Mouse (Mus musculus): ENCODE results near the gene Abhd15. TPM values are rescaled to one million over a fixed set of nuclear protein-coding genes. Genes with fewer than 3 reads are reported as not detected.

Gene Abhd15
- polyA plus RNA-seq, 1 experiment from 2014 or later: 1.5 TPM

DNA sequence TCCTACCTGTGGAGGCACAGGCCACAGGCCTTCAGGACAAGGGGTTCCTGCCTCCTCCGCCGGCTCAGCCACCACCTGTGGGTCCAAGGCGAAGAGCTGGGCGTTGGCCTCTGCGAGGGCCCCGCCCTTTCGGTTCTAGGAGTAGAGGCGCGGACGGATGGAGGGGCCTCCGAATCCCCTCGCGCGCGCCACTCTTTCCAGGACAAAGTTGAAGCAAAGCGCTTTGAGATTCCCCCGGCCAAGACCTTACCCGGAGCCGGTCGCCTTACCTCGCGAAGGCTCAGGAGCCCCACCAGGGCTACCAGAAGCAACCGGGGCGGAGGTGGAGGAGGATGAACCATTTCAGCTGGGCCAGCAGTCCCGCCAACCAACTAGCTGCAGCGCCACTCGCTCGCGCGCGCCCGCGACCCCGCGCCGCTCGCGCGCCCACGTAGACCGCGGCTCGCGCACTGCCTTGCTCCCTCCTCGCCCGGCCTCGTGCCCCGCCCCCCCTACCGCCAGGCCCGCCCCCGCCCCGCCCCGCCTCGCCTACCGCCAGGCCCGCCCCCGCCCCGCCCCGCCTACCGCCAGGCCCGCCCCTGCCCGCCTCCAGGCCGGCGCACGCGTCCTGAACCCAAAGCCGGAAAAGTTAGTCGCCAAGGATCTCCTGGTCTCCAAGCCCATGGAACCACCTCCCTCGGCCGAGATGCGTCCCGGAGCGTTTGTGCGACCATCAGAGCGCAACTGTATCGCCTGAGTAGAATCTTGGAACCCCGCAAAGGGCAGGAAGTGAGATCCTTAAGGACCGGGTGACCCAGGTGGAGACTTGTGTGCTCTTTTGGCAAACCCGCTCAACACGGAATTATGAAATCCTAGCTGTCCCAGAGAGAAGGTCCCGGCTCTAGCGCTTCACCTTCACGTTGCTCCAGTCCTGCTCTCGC is 1.8 kb upstream of the Abhd15 start:
- Histone ChIP-seq H3K27ac (ENCODE audit: low read depth, low read length) (peak overlapping the region; percentile 75), H3K4me3 (ENCODE audit: low read depth, low read length) (peak overlapping the region; percentile 73), H3K9me3 (replicated peaks; ENCODE audit: control insufficient read depth, low read length) (no peaks in the 10 kb centered on the region), H3K27me3 (ENCODE audit: control insufficient read depth, insufficient read depth, low read length) (peaks cover 21% of the 10 kb centered on the region), H3K9ac (ENCODE audit: low read depth, low read length) (peak overlapping the region; percentile 85), H3K4me2 (peak overlapping the region; percentile 98), H3K36me3 (ENCODE audit: control insufficient read depth, insufficient read depth, low read length) (0 out of 2 replicates have a peak, but pooled peaks cover 2% of the 10 kb centered on the region), H3K4me1 (ENCODE audit: control insufficient read depth, insufficient read depth, low read length) (peaks cover 39% of the 10 kb centered on the region)
- WGBS (ENCODE audit: insufficient replicate concordance): under 1% methylated on average over 71 of the region's 84 CpGs
- peak; percentile 76 for ATAC-seq (replicated peaks; ENCODE audit: insufficient number of reproducible peaks, low FRiP score, low TSS enrichment)

DNA sequence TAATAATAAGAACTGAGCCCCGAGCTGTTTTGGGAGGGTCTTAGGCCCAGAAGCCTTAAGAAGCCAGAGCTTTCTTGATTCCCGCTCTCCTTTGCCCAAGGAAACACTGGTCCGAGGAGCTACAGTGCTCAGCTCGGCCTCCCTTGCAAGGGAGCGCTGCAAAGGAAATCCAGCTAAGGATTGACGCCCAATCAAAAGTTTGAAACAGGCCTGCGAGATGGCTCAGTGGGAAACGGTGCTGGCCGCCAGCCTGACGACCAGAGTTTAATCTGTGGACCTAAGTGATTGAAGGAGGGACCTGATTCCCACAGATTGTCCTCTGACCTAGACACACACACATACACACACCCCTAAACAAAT is 1.1 kb upstream of the Abhd15 start:
- WGBS (ENCODE audit: insufficient replicate concordance): 7% methylated on average over 10 of the region's 10 CpGs
- peak overlapping the region; percentile 13 for H3K27ac ChIP-seq (ENCODE audit: low read depth, low read length)

GRCm38 (mm10) chr11:77514281-77514831 is 565 bp upstream of the Abhd15 start:
- no peaks in the 10 kb centered on the region for H3K36me3 ChIP-seq (ENCODE audit: control insufficient read depth, insufficient read depth, low read length)
- peak overlapping the region; percentile 98 for H3K4me2 ChIP-seq
- peak overlapping the region; percentile 59 for H3K27ac ChIP-seq (ENCODE audit: low read depth, low read length)
- no peaks in the 10 kb centered on the region for H3K9me3 ChIP-seq (replicated peaks; ENCODE audit: control insufficient read depth, low read length)
- peak overlapping the region; percentile 72 for H3K9ac ChIP-seq (ENCODE audit: low read depth, low read length)
- 3% methylated on average over 19 of the region's 19 CpGs for WGBS (ENCODE audit: insufficient replicate concordance)
- ATAC-seq (replicated peaks; ENCODE audit: insufficient number of reproducible peaks, low FRiP score, low TSS enrichment): 0 out of 2 replicates have a peak, but pooled peaks have one; percentile 39
- H3K4me1 ChIP-seq (ENCODE audit: control insufficient read depth, insufficient read depth, low read length): peaks cover 30% of the 10 kb centered on the region
- peaks cover 21% of the 10 kb centered on the region for H3K27me3 ChIP-seq (ENCODE audit: control insufficient read depth, insufficient read depth, low read length)
- peak overlapping the region; percentile 73 for H3K4me3 ChIP-seq (ENCODE audit: low read depth, low read length)

More for the DNA sequence above, 1.1 kb upstream of the Abhd15 start:
- peak overlapping the region; percentile 98 for H3K4me2 ChIP-seq
- H3K4me3 ChIP-seq (ENCODE audit: low read depth, low read length): peak overlapping the region; percentile 73
- peaks cover 33% of the 10 kb centered on the region for H3K4me1 ChIP-seq (ENCODE audit: control insufficient read depth, insufficient read depth, low read length)
- no peak for ATAC-seq (replicated peaks; ENCODE audit: insufficient number of reproducible peaks, low FRiP score, low TSS enrichment)
- peaks cover 21% of the 10 kb centered on the region for H3K27me3 ChIP-seq (ENCODE audit: control insufficient read depth, insufficient read depth, low read length)
- 0 out of 2 replicates have a peak, but pooled peaks cover 2% of the 10 kb centered on the region for H3K36me3 ChIP-seq (ENCODE audit: control insufficient read depth, insufficient read depth, low read length)
- peak overlapping the region; percentile 72 for H3K9ac ChIP-seq (ENCODE audit: low read depth, low read length)
- H3K9me3 ChIP-seq (replicated peaks; ENCODE audit: control insufficient read depth, low read length): no peaks in the 10 kb centered on the region

DNA sequence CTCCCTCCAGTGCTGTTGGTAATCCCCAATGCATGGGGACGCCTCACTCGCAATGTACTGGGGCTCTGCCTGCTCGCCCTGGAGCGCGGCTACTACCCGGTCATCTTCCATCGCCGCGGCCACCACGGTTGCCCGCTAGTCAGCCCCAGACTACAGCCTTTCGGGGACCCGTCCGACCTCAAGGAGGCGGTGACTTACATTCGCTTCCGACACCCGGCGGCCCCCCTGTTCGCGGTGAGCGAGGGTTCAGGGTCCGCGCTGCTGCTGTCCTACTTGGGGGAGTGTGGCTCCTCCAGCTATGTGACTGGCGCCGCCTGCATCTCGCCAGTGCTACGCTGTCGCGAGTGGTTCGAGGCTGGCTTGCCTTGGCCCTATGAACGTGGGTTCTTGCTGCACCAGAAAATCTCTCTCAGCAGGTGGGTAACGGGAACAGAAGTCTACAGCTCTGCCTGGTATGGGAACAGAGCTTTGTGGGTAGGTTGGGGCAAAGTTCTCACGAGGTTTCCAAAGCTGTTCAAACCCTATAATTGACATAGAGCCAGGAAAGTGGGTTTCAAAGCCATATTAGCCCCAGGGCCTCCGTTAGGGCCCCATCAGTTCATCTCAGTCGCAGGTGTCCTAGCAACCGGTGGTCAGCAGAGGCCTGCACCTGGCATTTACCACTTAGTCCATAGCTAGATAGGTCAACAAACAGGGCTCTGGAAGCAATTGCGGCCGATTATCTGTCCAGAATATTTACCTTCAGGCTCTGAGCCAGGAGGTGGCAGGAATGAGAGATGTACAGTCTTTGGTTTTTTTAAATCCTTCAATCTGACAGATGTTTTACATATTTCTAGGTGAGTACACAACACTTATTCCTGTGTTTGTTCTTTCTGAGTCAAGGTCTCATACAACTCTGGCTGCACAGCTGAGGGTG is 974 bp downstream of the Abhd15 start, which contains the start of gene Trp53i13:
Gene Trp53i13, minus strand, starts transcription at position 344 of the 916 bp plus-strand sequence.
- ATAC-seq (replicated peaks; ENCODE audit: insufficient number of reproducible peaks, low FRiP score, low TSS enrichment): no peak
- no peaks in the 10 kb centered on the region for H3K36me3 ChIP-seq (ENCODE audit: control insufficient read depth, insufficient read depth, low read length)
- H3K9me3 ChIP-seq (replicated peaks; ENCODE audit: control insufficient read depth, low read length): no peaks in the 10 kb centered on the region
- peaks cover 30% of the 10 kb centered on the region for H3K4me1 ChIP-seq (ENCODE audit: control insufficient read depth, insufficient read depth, low read length)
- peak within 1 kb of the TSS; percentile 59 for H3K27ac ChIP-seq (ENCODE audit: low read depth, low read length)
- peaks cover 21% of the 10 kb centered on the region for H3K27me3 ChIP-seq (ENCODE audit: control insufficient read depth, insufficient read depth, low read length)
- H3K4me2 ChIP-seq: peak within 1 kb of the TSS; percentile 98
- WGBS (ENCODE audit: insufficient replicate concordance): 8% methylated on average over 39 of the region's 39 CpGs
- peak within 1 kb of the TSS; percentile 73 for H3K4me3 ChIP-seq (ENCODE audit: low read depth, low read length)
- H3K9ac ChIP-seq (ENCODE audit: low read depth, low read length): peak within 1 kb of the TSS; percentile 72

GRCm38 (mm10) chr11:77516553-77517425 is 1.9 kb downstream of the Abhd15 start:
- Histone ChIP-seq H3K4me3 (ENCODE audit: low read depth, low read length) (no peak overlapping the region), H3K9me3 (replicated peaks; ENCODE audit: control insufficient read depth, low read length) (no peaks in the 10 kb centered on the region), H3K36me3 (ENCODE audit: control insufficient read depth, insufficient read depth, low read length) (no peaks in the 10 kb centered on the region), H3K4me1 (ENCODE audit: control insufficient read depth, insufficient read depth, low read length) (peaks cover 30% of the 10 kb centered on the region), H3K27me3 (ENCODE audit: control insufficient read depth, insufficient read depth, low read length) (peaks cover 21% of the 10 kb centered on the region), H3K9ac (ENCODE audit: low read depth, low read length) (no peak overlapping the region), H3K4me2 (no peak overlapping the region), H3K27ac (ENCODE audit: low read depth, low read length) (no peak overlapping the region)
- 72% methylated on average over 5 of the region's 5 CpGs for WGBS (ENCODE audit: insufficient replicate concordance)
- no peak for ATAC-seq (replicated peaks; ENCODE audit: insufficient number of reproducible peaks, low FRiP score, low TSS enrichment)

DNA sequence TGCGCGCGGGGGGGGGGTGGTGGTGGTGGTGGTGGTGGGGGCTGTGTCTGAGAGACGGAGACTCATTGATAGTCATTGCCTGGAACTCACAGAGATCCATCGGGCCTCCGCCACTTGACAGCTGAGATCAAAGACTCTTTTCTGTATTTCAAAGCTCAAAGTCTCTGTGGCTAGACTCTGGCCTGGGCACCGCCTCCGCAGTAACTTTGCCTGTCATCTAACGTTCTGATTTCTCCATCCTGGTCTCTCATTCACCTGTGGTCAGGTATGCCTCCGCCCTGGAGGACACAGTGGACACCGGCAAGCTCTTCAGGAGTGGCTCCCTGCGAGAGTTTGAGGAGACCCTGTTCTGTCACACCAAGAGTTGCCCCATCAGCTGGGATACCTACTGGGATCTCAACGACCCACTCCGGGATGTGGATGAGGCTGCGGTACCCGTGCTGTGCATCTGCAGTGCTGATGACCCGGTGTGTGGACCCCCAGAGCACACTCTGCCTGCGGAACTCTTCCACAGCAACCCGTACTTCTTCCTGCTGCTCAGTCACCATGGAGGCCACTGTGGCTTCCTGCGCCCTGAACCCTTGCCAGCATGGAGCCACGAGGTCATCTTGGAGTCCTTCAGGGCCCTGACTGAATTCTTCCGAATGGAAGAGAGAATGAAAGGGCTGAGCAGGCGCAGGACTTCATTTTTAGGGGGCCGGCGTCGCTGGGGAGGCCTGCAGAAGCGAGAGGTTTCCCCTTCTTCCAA is 3.3 kb downstream of the Abhd15 start:
- ATAC-seq (replicated peaks; ENCODE audit: insufficient number of reproducible peaks, low FRiP score, low TSS enrichment): no peak
- Histone ChIP-seq H3K4me1 (ENCODE audit: control insufficient read depth, insufficient read depth, low read length) (peaks cover 25% of the 10 kb centered on the region), H3K36me3 (ENCODE audit: control insufficient read depth, insufficient read depth, low read length) (no peaks in the 10 kb centered on the region), H3K27ac (ENCODE audit: low read depth, low read length) (no peak overlapping the region), H3K9ac (ENCODE audit: low read depth, low read length) (no peak overlapping the region), H3K9me3 (replicated peaks; ENCODE audit: control insufficient read depth, low read length) (no peaks in the 10 kb centered on the region), H3K4me3 (ENCODE audit: low read depth, low read length) (no peak overlapping the region), H3K27me3 (ENCODE audit: control insufficient read depth, insufficient read depth, low read length) (peaks cover 21% of the 10 kb centered on the region), H3K4me2 (no peak overlapping the region)
- WGBS (ENCODE audit: insufficient replicate concordance): 76% methylated on average over 27 of the region's 27 CpGs

DNA sequence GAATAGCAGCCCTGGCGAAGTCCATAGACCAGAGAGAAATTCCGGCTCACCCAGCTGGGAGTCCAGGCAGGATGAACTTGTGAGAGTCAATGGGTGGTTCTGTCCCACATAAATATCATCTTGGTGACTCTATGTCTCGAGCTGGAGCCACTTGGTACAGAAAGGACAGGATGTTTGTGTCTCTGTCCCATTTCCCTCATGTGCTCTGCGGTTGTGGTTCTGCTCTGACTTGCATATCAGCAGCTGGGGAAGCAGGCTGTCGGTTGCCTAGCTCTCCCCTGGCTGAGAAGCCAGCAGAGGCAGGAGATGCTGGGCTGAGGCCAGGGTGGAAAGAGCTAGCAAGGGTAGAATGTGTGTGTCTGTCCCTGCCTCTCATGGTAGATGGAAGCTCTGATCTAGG is 4.1 kb downstream of the Abhd15 start, which contains the start of gene Gm10392:
Gene Gm10392, minus strand, starts transcription at position 156 of the 400 bp plus-strand sequence.
- 56% methylated on average over 5 of the region's 5 CpGs for WGBS (ENCODE audit: insufficient replicate concordance)
- no peak for ATAC-seq (replicated peaks; ENCODE audit: insufficient number of reproducible peaks, low FRiP score, low TSS enrichment)
- H3K27ac ChIP-seq (ENCODE audit: low read depth, low read length): no peak within 1 kb of the TSS

More for the DNA sequence above, 4.1 kb downstream of the Abhd15 start, which contains the start of gene Gm10392:
- Histone ChIP-seq H3K4me3 (ENCODE audit: low read depth, low read length) (no peak within 1 kb of the TSS), H3K4me2 (no peak within 1 kb of the TSS), H3K4me1 (ENCODE audit: control insufficient read depth, insufficient read depth, low read length) (peaks cover 20% of the 10 kb centered on the region), H3K9ac (ENCODE audit: low read depth, low read length) (no peak within 1 kb of the TSS), H3K9me3 (replicated peaks; ENCODE audit: control insufficient read depth, low read length) (no peaks in the 10 kb centered on the region), H3K36me3 (ENCODE audit: control insufficient read depth, insufficient read depth, low read length) (no peaks in the 10 kb centered on the region), H3K27me3 (ENCODE audit: control insufficient read depth, insufficient read depth, low read length) (peaks cover 21% of the 10 kb centered on the region)
